Mouse (Mus musculus) left cerebral cortex, adult 18-20 months (tissue): ENCODE measurements at regions not wholly inside any gene's neighbourhood (a gene's known extent, or its start where the extent isn't known, plus 50 kb on each side); places are given as distances from the start of the nearest gene placed in this dataset.
A peak's percentile ranks its signal among the peaks of the same experiment; 100 is the strongest.

Experiments
- DNase-seq, 2 experiments: peaks; one replicate each; pipeline ENCODE4 v3.0.0; 2021 to 2022; ENCODE audit warnings: low spot score in 2 of 2, mixed read lengths in 1 of 2

GRCm38 (mm10) chr13:53807791-53808525, 247.5 kb downstream of the Drd1 start:
- no peak for DNase-seq

- DNase-seq, result no peak
Observed at GRCm38 (mm10) chr13:53805872-53806271, 249.6 kb downstream of the Drd1 start.

DNA sequence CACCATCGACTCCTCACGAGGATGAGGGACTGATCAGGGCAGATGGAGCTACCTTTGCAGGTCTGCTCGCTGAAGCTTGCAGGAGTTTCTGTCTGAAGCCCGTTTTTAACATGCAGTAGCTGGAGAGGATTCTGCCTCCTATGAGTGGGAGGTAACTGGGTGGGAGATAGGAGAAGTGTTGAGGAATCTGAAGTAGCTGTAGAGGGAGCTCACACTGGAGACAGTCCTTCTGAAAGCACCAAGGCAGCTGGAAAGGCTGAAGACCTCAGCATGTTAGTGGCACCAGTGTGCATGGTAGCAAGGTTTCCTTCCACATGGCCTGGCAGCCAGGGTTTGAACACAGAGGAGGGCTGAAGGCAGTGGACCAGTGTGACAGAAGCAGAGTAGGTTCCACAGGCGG, 254.5 kb downstream of the Drd1 start:
- DNase-seq, result no peak

GRCm38 (mm10) chr13:53788809-53789208, 266.7 kb downstream of the Drd1 start:
- no peak for DNase-seq

DNA sequence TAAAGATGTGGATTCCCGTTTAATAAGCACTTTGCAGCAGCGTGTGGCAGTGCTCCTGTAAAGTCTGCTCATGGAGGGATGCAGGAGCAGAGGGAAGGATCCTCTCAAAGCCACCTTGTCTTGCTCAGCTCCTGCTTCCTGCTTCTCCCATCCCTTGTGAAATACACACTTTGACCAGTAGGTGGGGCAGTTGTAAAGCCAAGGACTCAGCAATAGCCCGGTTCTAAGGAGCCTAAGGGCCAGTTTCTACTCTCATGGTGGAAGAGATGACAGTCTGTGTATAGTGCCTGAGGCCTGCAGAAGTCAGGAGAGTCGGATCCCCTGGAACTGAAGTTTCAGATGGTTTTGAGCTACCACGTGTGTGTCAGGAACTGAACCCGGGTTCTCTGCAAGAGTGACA, 272.0 kb downstream of the Drd1 start:
- DNase-seq, result peak; percentile 88 to 91

DNA sequence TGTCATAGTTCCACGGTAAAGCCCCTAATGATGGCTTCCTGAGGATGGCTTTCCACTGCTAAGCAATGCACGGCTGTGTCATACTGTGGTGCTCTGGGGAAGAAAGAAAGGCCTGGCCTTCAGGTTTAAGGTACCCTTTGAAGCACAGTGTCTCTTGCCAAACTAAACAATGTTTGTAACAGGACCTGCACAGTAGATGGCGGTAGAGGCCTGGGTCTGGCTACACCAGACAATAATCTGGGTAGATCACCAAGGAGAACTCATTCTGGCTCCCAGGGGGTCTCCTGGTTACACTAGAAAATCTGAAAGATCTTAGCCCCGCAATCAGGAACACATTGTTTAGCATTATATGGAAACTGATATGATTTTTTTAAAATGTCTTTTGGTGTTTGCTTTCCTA, 276.4 kb downstream of the Drd1 start:
- peak; percentile 52 to 68 for DNase-seq

DNA sequence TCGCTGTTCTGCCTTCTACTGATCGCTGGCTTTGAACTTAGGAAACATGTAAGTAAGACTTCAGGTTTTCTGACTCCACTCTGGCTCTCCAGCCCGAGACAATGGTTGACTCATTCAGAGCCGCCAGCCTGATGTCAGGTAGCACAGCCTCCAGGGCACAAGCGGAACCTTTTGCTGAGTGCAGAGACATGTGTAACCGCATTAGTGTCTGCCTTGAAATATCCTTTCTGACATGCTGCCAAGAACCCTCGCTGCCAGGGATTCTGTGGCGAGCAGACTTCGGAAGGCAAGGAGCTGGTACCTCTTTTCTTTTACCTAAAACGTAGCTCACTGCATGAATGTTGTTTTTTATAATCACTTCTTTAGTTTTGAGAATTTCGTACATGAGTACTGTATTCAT, 279.1 kb downstream of the Drd1 start:
- peak in 1 of 2 experiments; percentile 14 for DNase-seq

DNA sequence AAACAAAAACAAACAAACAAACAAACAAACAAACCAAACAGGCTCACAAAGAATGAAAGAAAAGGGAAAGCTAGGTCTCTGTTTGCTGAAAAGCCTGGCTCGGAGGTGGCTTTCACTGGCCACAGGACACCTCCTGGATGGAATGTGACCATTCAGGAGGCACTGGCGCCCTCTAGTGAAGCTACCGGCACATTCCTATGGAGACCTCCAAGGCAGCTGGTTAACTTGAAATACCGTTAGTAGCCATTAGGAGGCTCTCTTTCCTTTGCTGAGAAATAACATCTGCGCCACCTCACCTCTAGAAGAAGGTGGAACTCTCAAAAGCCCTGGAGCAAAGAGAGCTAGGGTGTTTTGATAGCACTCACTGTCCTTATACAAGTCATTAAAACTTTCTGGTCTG, 279.8 kb downstream of the Drd1 start:
- DNase-seq, result peak; percentile 23 to 33

DNA sequence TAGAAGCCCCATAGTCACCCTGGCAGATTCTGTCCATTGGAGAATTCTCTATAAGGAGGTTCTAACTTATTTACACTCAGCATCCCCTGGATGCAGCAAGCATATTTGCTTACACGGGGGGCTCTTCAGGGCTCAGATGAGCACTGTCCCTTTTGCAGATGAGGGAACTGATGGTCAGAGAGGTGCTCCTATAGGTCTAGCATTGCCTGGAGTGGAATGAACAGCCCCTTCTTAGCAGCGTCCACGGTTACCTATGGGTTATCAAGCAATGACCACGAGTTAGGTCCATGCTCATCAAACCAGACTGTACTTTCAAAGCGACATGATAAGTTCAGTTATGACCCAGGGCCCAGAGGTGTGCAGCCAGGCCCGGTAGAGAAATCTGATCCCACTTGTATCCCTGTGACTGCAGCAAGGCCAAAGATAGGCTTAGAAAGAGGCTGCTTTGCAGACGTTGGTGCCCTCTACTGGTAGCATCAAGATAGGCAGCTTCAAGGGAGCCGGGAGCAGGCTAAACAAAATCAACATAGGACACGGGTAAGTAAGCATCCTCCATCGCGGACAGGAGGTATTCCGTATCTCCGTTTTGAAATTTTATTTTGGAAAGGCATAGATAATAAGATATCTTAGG, 290.8 kb downstream of the Drd1 start:
- peak; percentile 71 for DNase-seq

GRCm38 (mm10) chr13:53757576-53758237, 284.8 kb upstream of the Msx2 start:
- DNase-seq, result no peak

DNA sequence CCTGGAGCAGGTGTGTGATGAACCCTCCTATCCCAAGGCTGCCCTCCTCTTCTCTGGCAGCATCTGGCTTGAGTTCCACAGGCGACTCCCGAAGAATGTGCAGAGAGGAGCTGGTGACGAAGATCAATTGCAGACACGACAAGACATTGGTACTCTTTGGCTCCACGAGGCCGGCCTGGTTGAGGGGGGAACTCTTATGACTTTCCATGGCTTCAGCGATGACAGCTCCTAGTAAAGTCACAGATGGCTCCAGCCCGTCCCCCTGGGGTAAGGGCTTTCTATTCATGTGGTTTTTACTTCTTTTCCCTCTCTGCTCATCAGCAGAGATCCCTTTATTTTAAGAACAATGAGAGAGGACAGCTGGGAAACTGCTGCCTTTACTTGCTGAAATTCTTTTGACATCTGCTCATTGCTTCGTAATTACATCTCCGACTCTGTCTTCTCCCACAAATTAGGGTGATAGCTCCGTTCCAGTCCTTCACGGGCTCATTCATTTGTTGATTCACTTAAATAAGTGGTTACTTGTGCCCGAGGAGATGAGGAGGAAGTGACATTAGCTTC, 284.2 kb upstream of the Msx2 start:
- no peak for DNase-seq

DNA sequence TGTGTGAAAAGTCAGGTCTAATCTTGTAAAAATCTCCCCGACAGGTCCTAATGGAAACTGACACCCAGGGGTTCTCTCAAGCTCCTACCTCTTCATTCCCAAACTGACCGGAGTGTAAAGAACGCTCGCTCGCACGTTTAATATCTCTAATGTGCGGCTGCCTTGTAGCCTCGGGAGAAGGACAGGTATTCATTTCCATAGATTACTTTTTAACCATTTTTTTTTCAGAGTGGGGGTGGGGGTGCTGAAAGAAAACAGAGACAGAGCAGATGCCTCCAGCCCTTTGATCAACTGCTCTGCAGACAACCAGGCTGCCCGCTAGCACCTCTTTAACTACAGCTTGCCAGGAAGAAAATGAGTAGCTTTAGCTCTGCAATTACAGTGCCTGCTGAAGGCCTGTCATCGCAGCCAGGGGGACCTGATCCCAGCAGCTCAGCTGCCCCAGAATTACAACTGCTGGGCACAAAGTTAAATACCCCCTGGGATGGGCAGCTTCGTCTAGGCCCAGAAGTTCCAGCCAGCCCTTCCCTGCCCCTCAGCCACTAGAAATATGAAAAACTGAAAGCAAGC, 282.3 kb upstream of the Msx2 start:
- DNase-seq, result no peak

GRCm38 (mm10) chr13:53753049-53753448, 280.2 kb upstream of the Msx2 start:
- DNase-seq, result no peak

DNA sequence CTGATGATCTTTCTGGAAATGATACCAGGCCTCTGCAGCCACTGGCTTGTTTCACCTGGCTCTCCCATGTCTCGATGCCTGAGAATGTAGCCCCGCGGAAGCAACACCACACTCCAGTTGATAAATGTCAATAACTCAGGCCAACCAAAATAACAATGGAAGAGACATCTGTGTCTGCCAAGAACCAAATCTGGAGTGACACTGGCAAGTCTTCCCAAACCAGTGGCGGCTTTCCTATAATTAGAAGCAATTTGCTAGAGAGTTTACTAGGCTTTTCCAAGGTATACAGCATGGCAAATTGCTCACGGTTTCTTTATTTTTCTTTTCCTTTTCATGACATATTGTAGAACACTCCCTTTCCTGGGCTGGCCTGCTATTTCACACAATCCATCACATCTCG, 268.1 kb upstream of the Msx2 start:
- no peak for DNase-seq

- no peak for DNase-seq
Observed at GRCm38 (mm10) chr13:53739127-53739526, 266.3 kb upstream of the Msx2 start.

DNA sequence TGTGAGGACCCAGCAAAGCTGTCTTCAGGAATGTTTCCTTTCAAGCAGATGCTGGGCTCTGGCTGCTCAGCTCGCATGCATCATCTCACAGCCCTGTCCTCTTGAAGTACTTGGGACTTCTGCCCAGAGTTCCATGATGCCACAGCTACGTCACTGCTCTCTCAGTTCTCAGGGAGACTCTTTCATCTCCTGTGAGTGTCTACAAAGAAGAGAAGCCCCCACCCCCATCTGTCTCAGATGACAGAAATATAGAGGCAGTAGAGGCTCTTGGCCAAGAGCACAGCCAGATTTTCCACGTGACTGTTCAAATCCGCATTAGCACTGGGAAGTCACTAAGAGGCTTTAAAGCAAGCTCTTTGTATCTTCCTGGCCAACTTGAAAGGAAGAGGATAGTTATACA, 262.1 kb upstream of the Msx2 start:
- DNase-seq, result no peak

DNA sequence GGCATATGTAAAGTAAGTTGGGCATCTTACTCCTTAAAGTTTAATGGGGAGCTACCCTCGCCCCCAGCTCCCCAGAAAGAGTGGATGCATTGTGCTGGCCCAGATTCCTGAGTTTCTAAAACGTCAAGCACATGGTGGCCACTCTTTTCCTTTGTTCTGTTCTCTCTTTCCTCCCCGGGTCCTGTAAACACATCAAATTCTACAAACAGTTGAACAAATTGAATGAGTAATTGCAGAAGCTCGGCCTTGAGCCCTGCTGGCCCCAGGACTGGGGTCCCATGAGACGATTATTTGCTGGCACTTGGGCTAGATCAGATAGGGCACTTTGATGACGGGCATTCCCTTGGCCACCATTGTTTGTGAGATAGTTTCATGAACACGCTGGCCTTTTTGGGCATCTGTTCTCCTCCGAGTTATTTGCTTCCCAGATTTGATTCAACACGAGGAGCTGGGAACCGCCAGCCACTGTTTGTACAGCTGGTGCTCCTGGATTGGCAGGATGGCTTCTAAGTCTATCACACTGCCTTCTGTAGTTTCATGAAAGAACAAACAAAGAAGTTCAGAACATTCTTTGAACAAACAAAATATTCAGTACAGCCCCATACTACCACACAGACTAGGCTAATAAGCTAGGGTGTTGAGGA, 257.5 kb upstream of the Msx2 start:
- no peak for DNase-seq

- no peak for DNase-seq
Observed at GRCm38 (mm10) chr13:53729848-53730247, 257.0 kb upstream of the Msx2 start.

DNA sequence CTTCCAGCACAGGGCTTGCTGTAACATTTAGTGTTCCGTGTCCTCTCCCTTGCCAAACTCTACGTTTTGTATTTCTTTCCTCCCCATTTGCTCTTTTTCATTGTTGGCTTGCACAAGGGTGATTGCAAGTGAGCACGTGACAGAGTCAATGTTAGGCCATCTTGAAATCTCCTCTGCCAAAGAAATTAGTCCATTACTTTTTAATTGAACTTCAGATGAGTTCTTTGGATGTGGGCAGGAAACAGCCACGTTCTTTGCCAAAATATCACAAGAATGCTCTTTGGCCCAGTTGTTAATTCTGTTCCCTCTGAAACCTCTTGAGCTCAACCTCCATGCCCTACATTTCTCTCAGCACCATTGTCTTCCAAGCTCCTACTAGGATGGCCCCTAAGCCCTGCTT, 253.2 kb upstream of the Msx2 start:
- no peak for DNase-seq

DNA sequence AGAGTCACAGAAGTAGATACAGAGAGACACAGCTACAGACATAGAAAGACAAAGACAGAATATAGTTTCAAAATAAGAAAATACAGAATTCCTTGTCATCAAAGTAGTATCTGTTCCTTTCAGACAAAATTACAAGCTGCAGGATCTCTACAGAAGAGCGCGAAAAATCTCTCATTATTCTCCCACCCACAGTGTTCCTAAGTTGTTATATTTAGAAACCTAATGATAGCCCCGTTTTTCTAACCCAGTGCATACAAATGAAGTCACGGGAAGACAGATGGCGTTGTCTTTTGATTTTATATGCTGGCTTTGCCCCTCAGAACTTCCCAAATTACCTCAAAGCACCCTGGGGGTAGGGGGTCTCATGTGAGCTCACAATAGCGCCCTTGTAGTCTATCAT, 250.0 kb upstream of the Msx2 start:
- no peak for DNase-seq

GRCm38 (mm10) chr13:53721038-53721463, 248.2 kb upstream of the Msx2 start:
- DNase-seq, result no peak
